Mouse (Mus musculus) granulocyte monocyte progenitor cell, adult 5-6 weeks (primary cell): ENCODE data around the gene Nelfb. TPM values are rescaled to one million over a fixed set of nuclear protein-coding genes. Genes with fewer than 3 reads are reported as not detected.

ENCODE experiments used
- ATAC-seq: replicated peaks from 2 replicates; pipeline ENCODE4 v1.8.0; 2016; ENCODE audit warnings: mild to moderate bottlenecking, moderate TSS enrichment, inconsistent platforms; ENCODE audit not compliant: poor library complexity, severe bottlenecking
- total RNA-seq, 2 experiments: library from RNA; stranded (forward) in 1 of 2; stranded (reverse) in 1 of 2; fragments of 200-712, 200-1000 nt in 1 of 2; fragments of >200 nt in 1 of 2; fragmentation: Nextera tagmentation in 1 of 2; gene quantifications; 2 replicates each; pipeline ENCODE4 v1.2.3; 2014 to 2017

The Nelfb gene
- total RNA-seq, 2 experiments from 2014 or later, result 79.5 to 81.1 TPM

DNA sequence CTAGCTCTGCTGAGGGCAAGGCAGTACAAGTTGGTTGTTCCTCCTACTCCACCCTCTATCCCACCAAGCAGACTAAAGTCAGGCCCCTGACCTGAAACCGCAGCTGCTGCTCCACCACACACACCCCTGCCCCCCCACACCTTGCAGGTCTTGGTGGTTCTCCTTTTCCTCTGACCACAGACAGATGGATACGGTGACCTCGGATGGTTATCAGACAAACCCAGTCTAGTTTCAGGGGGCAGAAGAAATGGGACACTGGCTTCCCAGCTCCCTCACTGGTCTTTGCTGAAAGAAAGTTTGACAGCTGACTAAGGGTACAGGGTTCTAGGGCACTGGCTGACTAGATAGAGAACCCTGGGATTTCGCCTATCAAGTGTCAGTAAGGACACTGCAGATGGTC lies 22.1 kb upstream of the Nelfb start:
- ATAC-seq, result peak; percentile 60

DNA sequence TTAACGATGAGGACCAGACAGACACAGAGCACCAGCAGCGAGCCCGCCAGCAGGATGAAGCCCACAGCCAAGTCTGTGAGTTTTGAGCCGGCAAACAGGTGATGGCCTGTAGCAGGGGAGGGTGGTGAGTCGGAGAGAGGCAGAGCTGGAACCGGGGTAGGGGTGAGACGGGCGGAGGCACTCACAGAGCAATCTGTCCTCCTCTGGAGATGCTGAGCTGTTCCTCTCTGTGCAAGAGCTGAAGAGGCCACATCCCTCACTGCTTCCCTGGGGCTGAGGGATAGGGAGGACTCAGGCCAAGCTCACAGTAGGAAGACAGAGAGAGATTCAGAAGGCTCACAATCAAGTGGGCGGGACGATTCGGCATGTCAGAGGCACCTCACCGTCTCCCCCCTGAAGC lies 19.7 kb upstream of the Nelfb start:
- no peak for ATAC-seq

DNA sequence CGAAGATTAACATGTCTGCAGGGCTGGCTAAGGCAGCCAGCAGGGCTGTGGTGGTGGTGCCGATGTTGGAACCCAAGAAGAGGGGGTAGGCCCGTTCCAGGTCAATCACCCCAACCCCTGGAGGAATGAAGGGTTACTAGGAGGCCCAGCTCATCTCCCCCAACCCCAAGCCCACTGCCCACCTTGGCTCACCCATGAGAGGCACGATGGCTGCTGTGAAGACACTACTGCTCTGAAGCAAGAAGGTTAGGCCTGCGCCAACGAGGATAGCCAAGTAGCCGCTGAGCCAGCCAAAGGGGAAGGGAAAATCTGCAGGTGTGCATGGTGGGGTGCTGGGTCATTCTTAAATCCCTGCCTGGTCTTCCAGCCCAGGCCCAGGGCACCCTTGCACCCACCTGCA lies 19.3 kb upstream of the Nelfb start:
- ATAC-seq, result no peak

DNA sequence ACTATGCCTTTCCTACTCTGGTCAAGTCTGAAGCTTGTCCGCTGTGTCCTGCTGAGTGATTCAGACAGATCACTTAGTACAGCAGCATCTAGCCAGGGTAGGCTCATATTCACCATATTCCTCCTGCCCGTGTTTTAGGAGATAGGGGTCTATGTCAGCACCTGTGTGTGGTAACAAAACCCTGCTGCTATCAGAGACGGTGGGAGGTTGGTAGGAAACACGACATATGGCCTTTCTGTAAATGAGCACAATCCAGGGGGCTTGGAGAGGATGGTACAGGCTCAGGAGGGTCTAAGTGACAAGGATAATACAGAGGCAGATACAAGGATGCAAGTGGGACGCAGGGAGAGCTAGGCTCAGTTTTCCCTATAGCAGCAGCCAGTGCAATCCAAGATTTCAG lies 18.3 kb upstream of the Nelfb start:
- ATAC-seq, result no peak

DNA sequence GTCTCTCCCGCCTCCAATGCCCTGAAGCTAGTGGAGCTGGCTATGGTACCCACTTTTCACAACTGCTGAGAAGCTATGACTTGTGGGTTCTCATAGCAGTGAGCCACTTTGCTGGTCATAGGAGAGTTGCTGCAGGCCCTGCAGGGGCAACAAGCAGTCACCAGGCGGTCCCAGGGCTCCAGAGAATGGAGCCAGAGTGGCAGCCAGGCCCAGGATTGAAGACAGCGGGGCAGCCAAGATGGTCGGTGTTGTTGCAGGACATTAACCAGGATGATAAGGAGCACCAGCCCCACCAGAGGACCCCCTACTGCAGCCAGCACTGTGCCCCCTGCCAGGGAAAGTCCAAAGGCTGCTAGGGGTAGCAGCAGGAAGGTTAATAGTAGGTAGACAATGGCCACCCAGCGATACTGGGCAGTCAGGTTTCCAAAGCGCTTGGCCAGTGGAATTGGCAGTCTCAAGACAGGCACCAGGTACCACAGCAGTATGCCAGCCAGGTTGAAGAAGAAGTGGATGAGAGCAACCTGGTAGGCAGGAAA lies 17.8 kb upstream of the Nelfb start:
- ATAC-seq, result no peak

DNA sequence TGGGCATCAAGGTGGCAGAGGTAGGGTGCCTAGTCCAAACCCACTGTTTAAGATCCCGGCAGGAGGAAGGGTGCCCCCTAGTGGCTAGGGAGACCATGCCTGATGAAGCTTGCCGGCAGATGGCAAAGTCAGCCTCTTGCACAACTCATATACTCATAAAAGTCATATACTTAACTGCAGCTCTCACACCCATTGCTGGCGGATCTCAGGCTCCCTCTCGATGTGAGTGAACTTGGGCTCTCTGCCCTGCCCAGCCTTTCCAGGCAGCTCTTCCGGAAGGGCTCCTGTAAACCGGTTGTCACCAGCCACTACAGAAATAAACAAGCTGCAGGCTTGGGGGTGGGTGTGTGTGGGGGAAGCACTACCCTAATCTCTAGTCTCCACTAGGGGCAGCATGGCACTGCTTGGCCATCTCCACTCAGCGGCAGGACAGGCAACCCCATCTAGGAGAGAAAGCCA lies 17.2 kb upstream of the Nelfb start:
- peak; percentile 39 for ATAC-seq

DNA sequence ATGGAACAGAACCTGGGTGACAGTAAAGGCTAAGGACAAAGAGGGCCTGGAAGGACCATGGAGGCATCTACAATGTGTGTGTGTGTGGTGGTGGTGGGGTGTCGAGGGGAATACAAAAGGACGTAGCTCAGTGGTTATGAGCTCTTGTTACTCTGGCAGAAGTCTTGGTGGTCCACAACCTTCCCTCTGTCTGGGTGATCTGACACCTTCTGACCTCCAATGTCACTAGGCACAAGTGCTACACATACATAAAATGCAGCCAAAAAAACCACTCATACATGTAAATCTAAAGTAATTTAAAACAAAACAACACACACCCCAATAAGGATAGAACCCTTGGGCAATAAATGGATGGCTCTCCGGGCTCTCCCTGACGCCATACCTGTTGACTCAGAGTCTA lies 16.1 kb upstream of the Nelfb start:
- no peak for ATAC-seq

DNA sequence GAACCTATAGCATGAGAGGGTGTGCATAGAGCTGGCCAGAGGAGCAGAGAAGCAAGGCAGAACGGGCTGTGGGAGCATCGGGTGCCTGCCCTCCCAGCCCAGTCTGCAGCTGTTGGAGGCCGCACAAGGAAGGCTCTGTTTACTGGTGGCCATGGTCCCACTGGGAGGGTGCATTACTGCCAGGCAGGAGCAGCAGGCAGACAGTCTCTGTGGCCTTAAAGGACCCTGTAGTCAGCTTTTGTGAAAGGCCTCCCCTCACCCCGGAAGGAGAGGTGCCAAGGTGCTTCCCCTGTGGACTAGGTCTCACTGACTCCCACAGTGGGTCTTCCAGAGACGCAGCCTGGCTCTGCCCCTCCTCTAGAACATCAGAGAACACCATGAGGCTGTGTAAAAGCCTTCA lies 15.6 kb upstream of the Nelfb start:
- ATAC-seq, result no peak

DNA sequence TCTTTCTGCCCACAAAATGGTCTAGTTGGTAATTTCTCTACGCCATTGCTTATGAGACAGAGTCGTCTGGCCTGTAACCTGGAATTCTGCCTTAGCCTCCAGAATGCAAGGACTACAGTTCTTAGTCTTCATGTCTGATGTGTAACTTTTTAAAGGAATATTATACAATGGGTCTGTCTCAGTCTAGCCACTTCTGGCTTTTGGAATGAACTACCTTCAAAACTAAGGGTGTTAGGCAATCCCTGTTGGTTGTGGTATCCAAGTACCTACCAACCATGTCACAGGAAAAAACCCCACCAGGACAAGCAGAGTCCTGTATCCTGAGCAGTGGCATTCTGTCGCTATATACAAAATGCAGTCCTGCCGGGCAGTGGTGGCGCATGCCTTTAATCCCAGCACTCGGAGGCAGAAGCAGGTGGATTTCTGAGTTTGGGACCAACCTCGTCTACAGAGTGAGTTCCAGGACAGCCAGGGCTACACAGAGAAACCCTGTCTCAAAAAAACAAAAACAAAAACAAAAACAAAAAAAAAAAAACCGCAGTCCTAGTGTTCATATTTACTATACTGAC lies 14.6 kb upstream of the Nelfb start:
- no peak for ATAC-seq

DNA sequence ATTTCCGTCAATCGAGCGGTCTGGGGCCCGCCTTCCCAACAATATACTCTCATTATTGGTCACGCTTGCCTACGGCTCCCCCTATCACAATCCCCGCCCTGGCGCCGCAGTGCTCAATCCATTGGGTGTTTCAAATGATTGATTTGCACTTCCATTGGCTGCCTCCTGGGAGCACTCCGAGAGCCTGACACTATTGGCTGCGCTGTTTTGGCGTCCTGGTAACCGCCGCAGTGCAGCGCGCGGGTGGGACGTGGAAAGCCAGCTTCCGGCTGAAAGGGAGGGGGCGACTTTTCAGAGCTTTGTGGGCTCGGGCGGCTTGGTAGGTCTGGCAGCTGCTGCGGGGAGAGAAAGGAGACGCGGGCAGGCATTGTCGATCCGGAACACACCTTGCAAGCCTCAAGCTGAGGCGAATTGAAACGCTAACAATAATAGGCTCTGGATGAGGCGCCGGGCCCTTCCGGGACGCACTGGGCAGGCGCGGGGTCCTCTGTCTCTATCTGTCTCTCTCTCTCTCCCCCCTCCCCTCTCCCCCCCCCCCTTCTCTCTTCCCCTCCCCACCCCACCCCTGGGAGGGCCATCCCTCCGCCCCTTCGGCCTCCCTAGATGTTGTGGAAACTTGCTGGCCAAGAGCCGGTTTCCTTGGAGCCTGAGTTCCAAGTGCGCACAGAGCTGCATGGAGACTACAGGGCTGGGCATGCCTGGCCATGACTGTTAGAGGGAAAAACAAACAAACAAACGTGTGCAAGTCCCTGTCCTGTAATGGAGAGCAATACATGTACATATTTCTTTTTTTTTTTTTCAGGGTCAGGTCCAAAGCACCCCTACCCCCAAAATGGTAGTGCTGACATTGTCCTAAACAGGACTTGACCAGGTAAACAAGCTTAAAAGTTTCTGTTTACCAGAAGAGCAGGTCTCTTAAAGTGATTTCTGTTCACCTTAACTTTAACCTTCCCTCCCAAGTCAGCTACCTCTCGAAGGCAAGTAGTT lies 13.8 kb upstream of the Nelfb start:
- ATAC-seq, result peak; percentile 66

DNA sequence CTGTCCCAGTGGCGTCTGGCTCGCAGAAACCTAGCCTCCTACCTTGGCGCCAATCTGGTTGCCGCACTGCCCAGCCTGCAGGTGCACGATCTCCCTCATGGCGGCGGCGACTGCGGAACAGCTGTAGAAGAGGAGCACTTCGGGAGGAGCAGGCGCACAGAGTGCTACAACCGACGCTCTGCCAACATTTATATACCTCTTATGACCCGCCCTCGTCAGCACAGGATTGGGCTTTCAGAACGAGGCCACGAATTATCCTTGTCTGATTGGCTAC lies 13.1 kb upstream of the Nelfb start, which contains the start of gene Tubb4b:
Tubb4b (minus strand) TSS at position 211 of the 274 bp plus-strand sequence.
- peak; percentile 62; the same call in 1 of the 2 replicates for ATAC-seq

DNA sequence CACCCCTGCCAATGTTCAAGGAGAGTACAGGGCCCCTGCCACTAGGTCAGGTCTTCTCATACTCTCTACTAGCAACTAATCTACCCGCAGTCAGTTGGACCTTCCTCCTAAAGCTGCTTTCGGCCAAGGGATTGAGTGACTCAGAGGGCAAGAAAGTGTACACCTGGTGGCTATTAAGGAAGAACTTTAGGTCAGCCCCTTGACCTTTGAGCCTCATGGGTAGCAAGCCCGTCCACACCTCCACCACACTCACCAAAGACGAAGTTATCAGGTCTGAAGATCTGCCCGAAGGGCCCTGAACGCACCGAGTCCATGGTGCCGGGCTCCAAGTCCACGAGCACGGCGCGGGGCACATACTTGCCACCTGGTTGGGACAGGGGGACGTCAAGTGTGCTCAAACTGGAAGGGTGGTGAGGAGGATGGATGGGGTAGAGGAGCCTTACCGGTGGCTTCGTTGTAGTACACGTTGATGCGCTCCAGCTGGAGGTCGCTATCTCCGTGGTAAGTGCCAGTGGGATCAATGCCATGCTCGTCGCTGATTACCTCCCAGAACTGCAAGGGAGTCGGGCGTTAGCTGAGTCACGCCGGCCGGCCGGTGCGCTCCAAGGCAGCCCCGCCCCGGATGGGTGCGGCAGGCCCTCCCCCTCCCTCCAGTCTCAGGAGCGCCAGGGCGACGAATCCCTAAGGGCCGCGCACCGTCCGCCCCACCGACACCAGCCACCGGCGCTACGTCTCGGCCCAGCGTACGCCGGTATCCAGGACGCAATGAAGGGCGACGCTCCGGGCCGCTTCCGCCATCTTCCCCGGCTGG lies 12.6 kb upstream of the Nelfb start:
- peak; percentile 56 for ATAC-seq

DNA sequence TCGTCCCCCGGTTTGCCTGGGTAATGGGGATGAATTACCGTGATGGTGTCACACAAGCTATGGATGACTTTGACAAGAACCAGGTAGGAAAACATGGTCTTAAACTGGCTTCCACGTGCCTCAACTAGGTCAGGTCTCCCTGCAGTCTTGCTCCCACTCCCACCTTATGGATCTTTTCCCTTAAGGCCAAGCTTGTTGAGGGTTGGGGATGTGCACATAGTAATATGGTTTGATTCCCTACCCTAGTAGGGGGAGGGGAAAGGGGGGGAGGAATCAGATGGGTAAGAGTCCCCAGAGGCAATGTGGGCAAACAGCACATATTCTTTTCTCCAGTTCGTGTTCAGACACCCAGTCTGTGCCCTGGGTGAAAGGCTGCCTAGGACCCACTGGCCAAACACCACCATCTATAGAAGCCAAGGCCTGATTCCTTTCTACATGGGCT lies 10.1 kb upstream of the Nelfb start:
- no peak for ATAC-seq

DNA sequence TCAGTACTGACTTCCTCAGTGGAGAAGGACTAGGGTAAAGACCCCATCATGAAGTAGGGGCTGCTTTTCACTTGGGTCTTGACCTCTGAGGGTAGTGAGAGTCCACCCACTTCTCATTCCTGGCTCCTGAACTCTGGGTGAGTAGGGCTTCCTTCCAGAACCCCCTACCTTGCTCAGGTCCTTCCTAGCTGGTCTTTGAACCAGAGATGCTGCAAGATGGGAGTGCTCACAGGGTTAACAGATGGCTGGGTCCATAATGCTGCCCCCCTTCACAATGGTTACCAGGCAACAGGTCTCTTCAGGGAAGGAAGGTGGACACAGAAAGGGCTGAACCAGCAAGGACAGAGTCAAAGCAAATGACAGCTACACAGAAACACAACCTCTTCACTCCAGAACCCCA lies 7.2 kb upstream of the Nelfb start, which contains the start of gene Fam166a:
Fam166a (plus strand) TSS at position 301 of the 400 bp plus-strand sequence.
- no peak for ATAC-seq

DNA sequence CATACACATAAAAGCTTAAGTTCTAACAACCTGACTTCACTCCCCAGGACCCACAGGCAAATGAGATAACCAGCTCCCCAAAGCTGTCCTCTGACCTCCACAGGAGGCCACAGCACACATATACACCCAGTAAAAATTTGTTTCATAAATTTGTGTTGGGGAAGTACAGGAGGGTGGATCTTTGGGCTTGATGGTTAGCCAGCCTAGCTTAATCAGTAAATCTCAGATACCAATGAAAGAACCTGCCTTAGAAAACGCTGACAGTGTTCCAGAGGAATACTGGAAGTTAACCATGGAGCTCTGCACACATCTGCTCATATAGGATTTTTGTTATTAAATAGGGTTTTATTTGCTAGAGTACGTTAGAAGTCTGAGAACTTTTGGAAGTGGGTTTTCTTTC lies 6.4 kb upstream of the Nelfb start:
- no peak for ATAC-seq

DNA sequence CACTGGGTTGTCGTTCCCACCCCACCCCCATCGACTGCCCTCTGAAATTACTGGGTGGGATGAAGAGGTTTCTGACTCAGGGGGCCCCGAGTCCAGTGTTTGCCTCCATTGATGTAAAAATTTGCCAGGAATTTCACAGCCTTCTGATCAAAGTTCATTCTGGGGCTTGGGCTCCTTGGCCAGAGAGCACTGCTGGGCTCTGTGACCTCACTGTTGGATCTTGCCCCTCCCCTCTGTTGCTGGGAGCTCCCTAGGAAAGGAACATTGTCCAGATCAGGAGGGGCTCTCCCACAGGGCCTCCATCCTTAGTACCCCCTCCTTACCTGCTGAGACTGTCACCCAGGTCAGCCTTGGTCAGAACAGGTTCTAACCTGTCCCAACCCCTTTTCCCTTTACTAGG lies 3.2 kb upstream of the Nelfb start, which contains the start of gene Stpg3:
Stpg3 (minus strand) TSS at position 194 of the 400 bp plus-strand sequence.
- ATAC-seq, result no peak

DNA sequence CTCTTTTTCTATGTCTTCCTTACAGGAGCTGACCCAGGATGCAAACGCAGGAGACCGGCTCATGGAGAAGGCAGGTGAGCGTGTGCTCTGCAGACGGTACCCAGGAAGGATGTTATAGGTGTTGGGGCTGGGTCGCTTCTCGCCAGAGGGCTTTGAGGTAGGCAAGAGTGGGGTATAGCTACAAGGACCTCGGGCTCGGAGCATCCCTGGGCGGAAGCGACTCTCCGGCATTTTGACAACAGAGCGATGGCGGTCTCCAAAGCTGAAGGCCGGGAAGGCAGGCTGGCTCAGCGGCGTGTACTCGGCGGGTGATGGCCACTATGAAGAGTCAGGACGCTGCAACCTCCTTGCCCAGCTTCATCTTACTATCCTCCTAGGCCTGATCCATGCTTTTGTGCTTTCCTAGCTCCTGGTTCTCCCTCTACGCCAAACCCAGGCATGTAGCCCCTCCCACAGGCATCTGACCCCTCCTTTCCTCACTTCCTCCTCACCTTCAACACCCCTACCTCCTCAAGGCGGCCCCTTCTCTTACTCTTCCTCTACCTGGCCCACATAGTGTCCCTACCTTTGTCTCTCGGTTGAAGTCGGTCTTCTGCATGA lies 2.1 kb upstream of the Nelfb start:
- no peak for ATAC-seq

DNA sequence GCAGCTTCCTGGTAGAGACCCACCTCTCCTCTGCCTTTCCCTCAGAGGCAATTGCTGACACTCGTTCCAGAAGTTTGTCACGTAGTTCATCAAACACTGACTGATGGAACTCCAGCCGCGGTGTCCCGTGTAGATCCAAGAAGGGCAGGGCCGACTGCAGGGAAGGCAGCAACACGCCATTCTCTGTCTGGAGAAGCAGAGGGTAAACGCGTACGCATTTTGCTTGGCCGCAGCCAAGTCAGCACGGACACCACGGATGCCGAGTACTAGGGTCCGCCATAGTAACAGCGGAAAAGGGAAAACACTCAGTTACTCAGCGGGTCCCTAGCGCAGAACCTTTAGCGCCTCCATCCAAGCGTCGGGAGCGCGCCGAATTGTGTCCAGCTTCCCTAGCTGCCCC lies 603 bp downstream of the Nelfb start:
- ATAC-seq, result no peak

DNA sequence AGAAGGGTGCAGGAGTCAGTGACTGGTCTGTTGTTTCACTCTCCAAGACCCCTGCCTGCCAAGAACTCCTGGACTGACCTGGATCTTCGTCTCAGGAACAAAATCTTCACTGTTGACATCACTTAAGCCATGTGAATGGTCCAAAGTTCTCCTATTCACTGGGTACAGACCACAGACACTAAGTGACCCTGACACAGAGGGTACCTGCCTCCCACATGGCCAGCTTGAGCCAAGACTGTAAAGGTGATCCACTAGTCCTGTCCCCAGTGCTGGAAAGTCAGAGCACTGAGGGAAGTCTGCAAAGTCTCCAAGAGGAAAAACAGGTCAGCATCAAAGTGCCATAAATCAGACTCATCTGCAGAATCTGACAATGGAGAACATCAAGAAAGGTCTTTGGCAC lies 3.7 kb downstream of the Nelfb start:
- ATAC-seq, result no peak

DNA sequence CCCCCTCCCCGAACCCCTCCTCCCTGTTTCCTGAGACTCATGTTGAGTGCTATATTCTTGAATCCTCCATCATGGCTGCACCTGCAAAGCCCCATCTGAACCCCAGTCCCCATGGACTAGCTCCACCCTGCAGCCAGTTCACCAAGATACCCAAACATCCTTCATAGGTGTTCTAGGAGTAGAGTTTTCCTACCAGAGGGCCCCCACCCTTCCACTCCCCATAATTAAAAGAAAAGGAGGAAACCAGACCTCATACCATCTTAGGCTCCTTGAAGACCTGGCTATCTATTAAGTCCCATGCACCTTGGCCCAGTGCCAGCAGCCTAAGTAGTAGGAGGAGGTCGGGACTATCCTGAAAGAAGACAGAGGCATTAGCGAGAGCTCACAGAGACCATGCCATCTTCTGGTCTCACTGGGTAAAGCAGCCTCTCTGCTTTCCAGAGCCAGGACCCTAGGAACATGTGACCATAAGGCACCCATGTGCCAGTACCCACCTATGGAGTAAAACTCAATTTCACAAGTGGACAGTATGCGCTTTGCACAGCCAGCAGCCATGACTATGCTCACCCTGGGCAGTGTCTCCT lies 7.6 kb downstream of the Nelfb start:
- peak; percentile 49 for ATAC-seq
